Mouse (Mus musculus): Measurements from ENCODE around the gene Pla2g2e.

DNA sequence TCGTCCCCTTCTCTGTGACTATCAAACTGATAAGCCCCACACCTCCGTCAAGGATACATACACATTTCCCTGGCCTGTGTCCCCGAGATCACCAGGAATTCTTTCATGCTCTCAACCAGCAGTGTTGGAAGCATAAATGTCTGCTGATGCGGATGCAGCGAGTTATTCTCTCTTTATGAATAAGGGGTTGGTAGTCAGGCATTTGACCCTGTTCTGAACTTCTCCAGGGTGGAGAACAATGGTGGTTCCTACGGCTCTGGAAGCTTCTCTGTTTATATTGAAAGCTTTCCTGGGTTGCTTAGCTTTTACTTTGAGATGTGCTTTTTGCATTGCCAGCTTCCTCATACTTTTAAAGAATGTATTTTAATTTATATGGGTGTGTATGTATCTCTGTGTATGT, 3.9 kb upstream of the Pla2g2e start, which contains the start of gene Gm13030:
- TF ChIP-seq CTCF (IDR thresholded peaks at IDR 0.05; ENCODE audit: low read depth), result no peak
- no peak for TF ChIP-seq EP300 (IDR thresholded peaks at IDR 0.05; ENCODE audit: low read depth)

Measured in liver, embryonic 14.5 days (tissue).